Mouse (Mus musculus) megakaryocyte, adult 5-6 weeks (primary cell): Measurements from ENCODE around the gene Rom1. TPM values are rescaled to one million over a fixed set of nuclear protein-coding genes. Genes with fewer than 3 reads are reported as not detected.
"Not testable (repeated sequence)": the region's sequence is repeated elsewhere in the genome, so short reads cannot be mapped to it uniquely, and the experiment has no call there.

Source experiments
- ATAC-seq: 2 replicates; pipeline ENCODE4 v1.8.0; 2016; ENCODE audit warnings: mild to moderate bottlenecking, inconsistent platforms; ENCODE audit not compliant: poor library complexity, severe bottlenecking
- total RNA-seq, 2 experiments: library from RNA; stranded (forward) in 1 of 2; stranded (reverse) in 1 of 2; fragments of 153-499, 151-499 nt in 1 of 2; fragments of 221-1000, 200-1000 nt in 1 of 2; gene quantifications; 2 replicates each; pipeline versions ENCODE4 v1.2.3 to v1.2.4; 2015 to 2017

Gene Rom1
- total RNA-seq (2015) (1.4 and 1.8 TPM in 2 replicates), total RNA-seq (2017) (0.81 and 3.2 TPM in 2 replicates)

- peak; percentile 85 for ATAC-seq
Measured at GRCm38 (mm10) chr19:8929224-8930088, at the start of gene Rom1, which contains the start of gene Eml3. TSS of gene Rom1 (minus strand) at chr19:8929356. TSS of gene Eml3 (plus strand) at chr19:8929552.

GRCm38 (mm10) chr19:8976535-8976934 lies 47.4 kb upstream of the Rom1 start:
- ATAC-seq = peak; percentile 63

- ATAC-seq = no peak
Measured at GRCm38 (mm10) chr19:8975491-8975890, 46.3 kb upstream of the Rom1 start.

GRCm38 (mm10) chr19:8974638-8975037 lies 45.5 kb upstream of the Rom1 start:
- ATAC-seq = no peak

- ATAC-seq = not testable (repeated sequence)
Measured at GRCm38 (mm10) chr19:8972491-8972890, 43.3 kb upstream of the Rom1 start.

- no peak for ATAC-seq
Measured at GRCm38 (mm10) chr19:8967893-8968292, 38.7 kb upstream of the Rom1 start.

GRCm38 (mm10) chr19:8967373-8967743 lies 38.2 kb upstream of the Rom1 start:
- ATAC-seq = no peak

- peak; percentile 96 for ATAC-seq
Measured at GRCm38 (mm10) chr19:8966590-8967372, 37.6 kb upstream of the Rom1 start, which contains the start of gene Eef1g. TSS of gene Eef1g (plus strand) at chr19:8967041.

- ATAC-seq = no peak
Measured at GRCm38 (mm10) chr19:8966198-8966589, 37.0 kb upstream of the Rom1 start.

GRCm38 (mm10) chr19:8965771-8966170 lies 36.6 kb upstream of the Rom1 start:
- ATAC-seq = no peak

- ATAC-seq = no peak
Measured at GRCm38 (mm10) chr19:8965075-8965474, 35.9 kb upstream of the Rom1 start.

- ATAC-seq = no peak
Measured at GRCm38 (mm10) chr19:8962256-8962655, 33.1 kb upstream of the Rom1 start.

- no peak for ATAC-seq
Measured at GRCm38 (mm10) chr19:8954171-8954570, 25.0 kb upstream of the Rom1 start.

- ATAC-seq = peak; percentile 97
Measured at GRCm38 (mm10) chr19:8953135-8954039, 24.2 kb upstream of the Rom1 start, which contains the start of gene Tut1. TSS of gene Tut1 (plus strand) at chr19:8953847.

GRCm38 (mm10) chr19:8952241-8952640 lies 23.1 kb upstream of the Rom1 start:
- ATAC-seq = no peak

GRCm38 (mm10) chr19:8950190-8950589 lies 21.0 kb upstream of the Rom1 start:
- ATAC-seq = no peak

GRCm38 (mm10) chr19:8946929-8947328 lies 17.8 kb upstream of the Rom1 start:
- no peak for ATAC-seq

GRCm38 (mm10) chr19:8945251-8945650 lies 16.1 kb upstream of the Rom1 start:
- no peak for ATAC-seq

- no peak for ATAC-seq
Measured at GRCm38 (mm10) chr19:8944750-8945149, 15.6 kb upstream of the Rom1 start.

GRCm38 (mm10) chr19:8944062-8944461 lies 14.9 kb upstream of the Rom1 start:
- ATAC-seq = no peak

GRCm38 (mm10) chr19:8943047-8943446 lies 13.9 kb upstream of the Rom1 start:
- ATAC-seq = no peak
